Comparison of ENCODE assay signal across 9 mouse cellular contexts in genomic region chr6:31592579-31593238, GRCm38 (mm10). TPM values are rescaled to one million over a fixed set of nuclear protein-coding genes. Genes with fewer than 3 reads are reported as not detected.
DNase-seq lines count a peak whose midpoint lies in the region; ATAC-seq and TF ChIP-seq lines count a peak whose summit lies in the region.
"Had no signal": no experiment of that assay in that cellular context is flagged by ENCODE, and none has a peak within 500 bp of the region (broad histone marks: within the 10 kb centered on the region; RNA-seq: fewer than 3 reads in every experiment).

No protein-coding gene starts in this region.

- ATAC-seq in midbrain, embryonic 11.5 days (ENCODE audit: low FRiP score) = no peak
- no peak; the same call in 1 of the 2 replicates for ATAC-seq in heart, embryonic 16.5 days (replicated peaks; ENCODE audit: extremely low read depth, insufficient read depth, low FRiP score)
- peak; percentile 70 for ATAC-seq in liver, embryonic 14.5 days (ENCODE audit: insufficient read depth)

- H3K4me2 ChIP-seq in midbrain, embryonic 11.5 days = no peak overlapping the region
- H3K4me2 ChIP-seq in heart, embryonic 16.5 days (ENCODE audit: low read depth, low read length) = no peak overlapping the region
- peak overlapping the region; percentile 57 for H3K4me2 ChIP-seq in liver, embryonic 14.5 days (ENCODE audit: low read depth)

- peak overlapping the region; percentile 50 for H3K27ac ChIP-seq in midbrain, embryonic 10.5 days (replicated peaks)
- H3K27ac ChIP-seq in midbrain, embryonic 11.5 days (ENCODE audit: low read depth, low read length) = no peak overlapping the region
- peak overlapping the region; percentile 61 for H3K27ac ChIP-seq in heart, embryonic 16.5 days (ENCODE audit: low read length)
- peak overlapping the region; percentile 89 for H3K27ac ChIP-seq in liver, embryonic 14.5 days

- H3K9ac ChIP-seq in midbrain, embryonic 11.5 days (ENCODE audit: low read length) = no peak overlapping the region
- H3K9ac ChIP-seq in heart, embryonic 16.5 days (ENCODE audit: low read length) = no peak overlapping the region
- H3K9ac ChIP-seq in liver, embryonic 14.5 days (replicated peaks) = peak overlapping the region; percentile 57

- no peak overlapping the region for H3K4me3 ChIP-seq in midbrain, embryonic 10.5 days
- H3K4me3 ChIP-seq in midbrain, embryonic 11.5 days (ENCODE audit: low read depth, low read length) = no peak overlapping the region
- no peak overlapping the region for H3K4me3 ChIP-seq in heart, embryonic 16.5 days (ENCODE audit: low read length)
- no peak overlapping the region for H3K4me3 ChIP-seq in liver, embryonic 14.5 days (ENCODE audit: insufficient read depth in 1 of 2, low read depth in 2 of 2, low read length in 2 of 2)

- 71% methylated on average over 1 of the region's 1 CpGs for WGBS in midbrain, embryonic 10.5 days
- WGBS in midbrain, embryonic 11.5 days = 82% methylated on average over 1 of the region's 1 CpGs
- WGBS in heart, embryonic 16.5 days = 60% methylated on average over 1 of the region's 1 CpGs
- WGBS in liver, embryonic 14.5 days (ENCODE audit: insufficient replicate concordance) = 20% methylated on average over 1 of the region's 1 CpGs

- DNase-seq in midbrain, embryonic 10.5 days (ENCODE audit: low spot score) = no peak
- DNase-seq in midbrain, embryonic 11.5 days (ENCODE audit: low spot score, missing footprints) = no peak
- peak in 1 of 3 experiments; percentile 63 for DNase-seq in liver, embryonic 14.5 days (ENCODE audit: low read depth in 3 of 3, low spot score in 3 of 3)
- no peak for DNase-seq in embryo, embryonic 9.5 days (ENCODE audit: extremely low spot score)
- DNase-seq in frontal cortex, adult 2 months (ENCODE audit: extremely low spot score in 1 of 2, low spot score in 1 of 2) = no peak
- DNase-seq in frontal cortex, postnatal 36 days (ENCODE audit: low spot score in 2 of 2) = no peak
- DNase-seq in thymus, postnatal 14 days = no peak
- DNase-seq: gastrocnemius, postnatal 14 days had no signal

- no peak for TF ChIP-seq CTCF in liver, embryonic 14.5 days (IDR thresholded peaks at IDR 0.05; ENCODE audit: low read depth)

- no peak for TF ChIP-seq EP300 in liver, embryonic 14.5 days (IDR thresholded peaks at IDR 0.05; ENCODE audit: low read depth)

- H3K36me3 ChIP-seq in midbrain, embryonic 10.5 days = no peaks in the 10 kb centered on the region
- H3K36me3 ChIP-seq in midbrain, embryonic 11.5 days (ENCODE audit: control insufficient read depth, insufficient read depth, low read length) = no peaks in the 10 kb centered on the region
- no peaks in the 10 kb centered on the region for H3K36me3 ChIP-seq in heart, embryonic 16.5 days (ENCODE audit: control insufficient read depth, insufficient read depth)
- H3K36me3 ChIP-seq in liver, embryonic 14.5 days (replicated peaks; ENCODE audit: control insufficient read depth, insufficient read depth, low read depth) = no peaks in the 10 kb centered on the region

- no peaks in the 10 kb centered on the region for H3K9me3 ChIP-seq in midbrain, embryonic 10.5 days (replicated peaks)
- no peaks in the 10 kb centered on the region for H3K9me3 ChIP-seq in midbrain, embryonic 11.5 days (ENCODE audit: control insufficient read depth, low read length)
- no peaks in the 10 kb centered on the region for H3K9me3 ChIP-seq in heart, embryonic 16.5 days (replicated peaks; ENCODE audit: control insufficient read depth, low read length)
- H3K9me3 ChIP-seq in liver, embryonic 14.5 days (ENCODE audit: control insufficient read depth, low read length) = no peaks in the 10 kb centered on the region

- no peaks in the 10 kb centered on the region for H3K27me3 ChIP-seq in midbrain, embryonic 10.5 days (ENCODE audit: low read depth, poor library complexity, severe bottlenecking)
- H3K27me3 ChIP-seq in midbrain, embryonic 11.5 days (ENCODE audit: control insufficient read depth, insufficient read depth, low read length) = no peaks in the 10 kb centered on the region
- H3K27me3 ChIP-seq in heart, embryonic 16.5 days (ENCODE audit: control insufficient read depth, insufficient read depth, low read length) = no peaks in the 10 kb centered on the region
- no peaks in the 10 kb centered on the region for H3K27me3 ChIP-seq in liver, embryonic 14.5 days (ENCODE audit: control insufficient read depth, insufficient read depth, low read length)

- H3K4me1 ChIP-seq in midbrain, embryonic 10.5 days = peaks cover 33% of the 10 kb centered on the region
- H3K4me1 ChIP-seq in midbrain, embryonic 11.5 days (ENCODE audit: control insufficient read depth, insufficient read depth, low read length) = peaks cover 17% of the 10 kb centered on the region
- peaks cover 7% of the 10 kb centered on the region for H3K4me1 ChIP-seq in heart, embryonic 16.5 days (ENCODE audit: control insufficient read depth, insufficient read depth, low read length)
- H3K4me1 ChIP-seq in liver, embryonic 14.5 days (replicated peaks; ENCODE audit: control insufficient read depth in 2 of 2, insufficient read depth in 2 of 2, low read length in 1 of 2) = peaks cover 60 to 64% of the 10 kb centered on the region in 2 experiments

RNA-seq across cellular contexts. Expression of gene Podxl, which starts 28.9 kb away (rescaled TPM):
- polyA plus RNA-seq in midbrain, embryonic 10.5 days (2016; fragmentation: Nextera tagmentation; extraction: Ambion mirVana) = 19.7 and 22.4 TPM in 2 replicates
- 10.8 and 13.2 TPM in 2 replicates for polyA plus RNA-seq in midbrain, embryonic 11.5 days (2014; fragmentation: Nextera tagmentation; extraction: Ambion mirVana)
- polyA plus RNA-seq in heart, embryonic 16.5 days (2015; fragmentation: Nextera tagmentation; extraction: Ambion mirVana) = 16.9 and 21.4 TPM in 2 replicates
- polyA plus RNA-seq in liver, embryonic 14.5 days (2012; rRNA removed) = 8.1 and 8.2 TPM in 2 replicates
- 5.0 and 6.0 TPM in 2 replicates for polyA plus RNA-seq in liver, embryonic 14.5 days (2014; fragmentation: Nextera tagmentation; extraction: Ambion mirVana)
- polyA plus RNA-seq in frontal cortex, adult 2 months (2012; rRNA removed) = 17.7 and 18.4 TPM in 2 replicates
